Mouse (Mus musculus) MEL (cell line): ENCODE measurements around the gene Btn2a2.

Source experiments
- CHD2 ChIP-seq: IDR thresholded peaks from 2 replicates; pipeline ENCODE4 v1.6.1; 2011; ENCODE audit warnings: low read length, improper control_type of control experiment
- CTCF ChIP-seq, 3 experiments: IDR thresholded peaks in 2 of 3; conservative IDR thresholded peaks in 1 of 3; 2 replicates each; pipeline ENCODE4 v1.5.1; 2011 to 2012; ENCODE audit warnings: low read length in 3 of 3, low read depth in 2 of 3, mild to moderate bottlenecking in 2 of 3, improper control_type of control experiment in 1 of 3, inconsistent platforms in 1 of 3, mixed read lengths in 1 of 3, moderate library complexity in 1 of 3; ENCODE audit not compliant: control insufficient read depth in 1 of 3, insufficient read depth in 1 of 3, poor library complexity in 1 of 3, severe bottlenecking in 1 of 3
- JUND ChIP-seq: IDR thresholded peaks from 2 replicates; pipeline ENCODE4 v1.6.1; 2011; ENCODE audit warnings: low read depth, mild to moderate bottlenecking, improper control_type of control experiment, low read length
- MAZ ChIP-seq: IDR thresholded peaks from 2 replicates; pipeline ENCODE4 v1.6.1; 2012; ENCODE audit warnings: low read depth, mild to moderate bottlenecking, inconsistent platforms, low read length, improper control_type of control experiment
- POLR2A ChIP-seq, 2 experiments: IDR thresholded peaks; 2 replicates each; pipeline ENCODE4 v1.6.1; 2011 to 2012; ENCODE audit warnings: low read length in 2 of 2, mild to moderate bottlenecking in 2 of 2, control low read depth in 1 of 2, improper control_type of control experiment in 1 of 2, low read depth in 1 of 2, moderate library complexity in 1 of 2; ENCODE audit not compliant: control insufficient read depth in 1 of 2, insufficient read depth in 1 of 2, poor library complexity in 1 of 2
- UBTF ChIP-seq: IDR thresholded peaks from 2 replicates; pipeline ENCODE4 v1.6.1; 2012; ENCODE audit warnings: low read depth, mild to moderate bottlenecking, inconsistent platforms, low read length, improper control_type of control experiment, moderate library complexity, borderline replicate concordance; ENCODE audit not compliant: insufficient read depth

GRCm38 (mm10) chr13:23499943-23500342 is 11.3 kb upstream of the Btn2a2 start:
- TF ChIP-seq UBTF = no peak
- no peak for TF ChIP-seq CTCF (IDR thresholded peaks at IDR 0.05 in 2 of 3, conservative IDR thresholded peaks at IDR 0.05 in 1 of 3; ENCODE audit: control insufficient read depth in 1 of 3, insufficient read depth in 1 of 3, low read depth in 2 of 3, low read length in 3 of 3, poor library complexity in 1 of 3, severe bottlenecking in 1 of 3)
- no peak for TF ChIP-seq POLR2A (IDR thresholded peaks at IDR 0.05; ENCODE audit: control insufficient read depth in 1 of 2, insufficient read depth in 1 of 2, low read depth in 1 of 2, low read length in 2 of 2, poor library complexity in 1 of 2)
- TF ChIP-seq MAZ = no peak
- TF ChIP-seq CHD2 = no peak
- no peak for TF ChIP-seq JUND
